Mouse (Mus musculus) retina, postnatal 7 days (tissue): ENCODE measurements at regions not wholly inside any gene's neighbourhood (a gene's known extent, or its start where the extent isn't known, plus 50 kb on each side); places are given as distances from the start of the nearest gene placed in this dataset.
A peak's percentile ranks its signal among the peaks of the same experiment; 100 is the strongest.

ENCODE experiments used
- DNase-seq: peaks from one replicate; pipeline ENCODE4 v3.0.0-alpha.2; 2012; ENCODE audit warnings: low read depth, low spot score

GRCm38 (mm10) chr2:106256012-106256411, 252.7 kb upstream of the Dnajc24 start:
- DNase-seq: no peak

- no peak for DNase-seq
Measured at GRCm38 (mm10) chr2:106234358-106234757, 231.0 kb upstream of the Dnajc24 start.

GRCm38 (mm10) chr2:106231136-106231535, 227.8 kb upstream of the Dnajc24 start:
- DNase-seq: no peak

DNA sequence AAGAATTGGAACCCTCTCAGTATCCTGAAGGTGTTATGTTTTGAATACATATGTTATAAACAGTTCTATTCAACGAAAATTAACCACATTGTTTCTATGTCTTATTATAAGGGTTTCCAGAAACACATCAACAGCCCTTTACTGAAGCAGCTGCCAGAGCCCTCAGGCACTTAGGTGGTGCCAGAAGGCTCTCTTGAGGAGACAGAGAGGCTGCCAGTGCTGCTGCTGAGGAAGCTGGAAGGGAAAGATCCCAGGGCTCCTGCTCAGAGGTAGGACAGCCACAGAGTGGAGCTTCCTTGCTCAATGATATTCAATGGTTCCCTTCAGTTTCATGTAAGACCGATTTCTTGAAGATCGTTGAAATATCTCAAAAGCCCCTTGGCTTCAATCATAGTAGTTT, 226.7 kb upstream of the Dnajc24 start:
- DNase-seq: no peak

GRCm38 (mm10) chr2:106228249-106228648, 224.9 kb upstream of the Dnajc24 start:
- peak; percentile 5 for DNase-seq

DNA sequence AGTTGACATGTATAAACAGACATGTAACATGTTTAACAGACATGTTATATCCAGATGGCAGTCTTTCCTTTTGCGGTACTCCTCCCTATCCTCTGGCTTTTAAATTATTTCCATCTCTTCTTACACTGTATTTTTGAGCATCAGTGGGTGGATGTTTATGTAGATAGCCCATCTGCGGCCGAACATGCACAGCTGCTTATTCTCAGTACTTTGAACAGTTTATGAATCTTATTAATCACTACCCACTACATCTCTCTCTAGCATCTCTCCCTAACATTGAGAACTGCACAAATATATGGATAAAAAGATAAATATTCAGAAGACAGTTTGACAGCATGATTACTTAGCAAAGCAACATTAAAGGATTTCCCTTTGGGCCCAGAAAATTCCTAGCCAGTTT, 212.8 kb upstream of the Dnajc24 start:
- no peak for DNase-seq

DNA sequence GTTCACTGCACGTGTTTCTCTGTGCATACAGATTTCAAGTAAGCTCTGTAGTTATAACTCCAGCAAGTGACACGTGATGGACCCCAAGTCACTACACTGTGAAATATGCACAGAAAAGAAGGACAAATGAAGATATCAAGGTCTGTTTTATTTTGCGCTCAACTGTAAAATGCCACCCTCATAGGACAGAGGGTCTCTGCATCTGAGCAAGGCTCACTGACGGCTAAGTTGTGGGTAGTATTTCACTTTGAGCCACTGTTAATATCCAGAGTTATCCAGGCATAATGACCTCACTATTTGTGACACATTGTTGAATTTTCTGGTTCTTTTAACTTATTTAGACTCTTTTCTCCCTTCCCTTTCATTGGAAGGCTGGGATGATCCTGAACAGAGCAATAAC, 210.4 kb upstream of the Dnajc24 start:
- no peak for DNase-seq

DNA sequence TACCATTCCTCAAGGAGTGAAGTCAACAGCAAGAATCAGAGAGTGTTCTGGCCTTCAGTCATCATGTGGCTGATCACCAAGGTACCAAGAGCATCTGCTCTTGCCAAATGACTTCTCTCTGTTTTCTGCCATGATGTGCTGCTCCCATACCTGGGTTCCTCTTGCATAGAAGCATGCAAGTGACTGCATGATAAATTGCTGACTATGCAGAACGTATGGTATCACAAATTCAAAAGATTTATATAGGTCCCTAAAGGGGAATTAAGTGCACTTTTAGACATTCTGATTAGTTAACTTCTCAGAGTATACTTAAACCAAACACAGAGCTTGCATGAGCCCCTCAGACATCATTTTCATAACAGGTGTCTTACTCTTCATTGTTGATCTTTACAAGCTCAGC, 207.4 kb upstream of the Dnajc24 start:
- DNase-seq: no peak

DNA sequence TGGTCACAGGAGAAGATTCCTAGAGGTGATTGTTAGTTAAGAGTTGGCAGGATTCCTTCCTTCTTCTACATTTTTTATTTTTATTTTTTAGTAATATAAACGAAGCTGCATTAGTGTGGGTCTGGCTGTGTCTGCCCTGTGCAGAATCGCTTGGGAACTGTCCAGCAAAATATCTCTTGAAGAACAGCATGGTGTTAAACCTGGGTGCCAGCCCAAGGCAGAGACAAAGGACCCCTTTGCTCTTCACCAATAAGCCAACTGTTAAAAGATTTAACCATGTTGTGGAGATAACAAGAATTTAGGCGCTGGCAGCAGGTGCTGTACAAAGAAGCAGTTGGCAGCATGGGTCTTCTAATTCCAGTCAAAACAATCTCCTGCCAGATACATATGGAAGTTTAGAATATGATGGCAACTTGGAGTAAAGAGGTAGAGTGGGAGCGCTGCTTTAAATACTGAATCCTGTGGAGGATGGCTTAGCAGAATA, 205.5 kb upstream of the Dnajc24 start:
- DNase-seq: no peak

DNA sequence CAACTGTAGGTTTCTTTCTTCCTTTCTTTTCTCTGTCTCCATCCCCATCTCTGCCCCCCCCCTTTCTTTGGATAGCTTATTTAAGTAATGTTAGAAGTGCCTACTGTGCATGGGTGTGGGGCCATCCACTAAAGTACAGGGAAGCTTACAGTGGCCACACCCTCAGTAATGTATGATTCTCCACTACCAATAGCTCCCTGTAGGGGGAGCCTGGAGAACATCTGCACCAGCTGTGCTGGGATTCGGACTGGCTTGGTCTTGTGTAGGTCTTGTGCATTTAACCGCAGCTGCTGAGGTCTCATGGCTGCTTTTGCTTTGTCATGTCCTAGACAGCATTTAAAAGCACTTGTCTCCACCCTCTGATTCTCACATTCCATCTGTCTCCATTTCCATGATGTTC, 196.8 kb upstream of the Dnajc24 start:
- no peak for DNase-seq

GRCm38 (mm10) chr2:106195170-106195569, 191.8 kb upstream of the Dnajc24 start:
- DNase-seq: peak; percentile 47

DNA sequence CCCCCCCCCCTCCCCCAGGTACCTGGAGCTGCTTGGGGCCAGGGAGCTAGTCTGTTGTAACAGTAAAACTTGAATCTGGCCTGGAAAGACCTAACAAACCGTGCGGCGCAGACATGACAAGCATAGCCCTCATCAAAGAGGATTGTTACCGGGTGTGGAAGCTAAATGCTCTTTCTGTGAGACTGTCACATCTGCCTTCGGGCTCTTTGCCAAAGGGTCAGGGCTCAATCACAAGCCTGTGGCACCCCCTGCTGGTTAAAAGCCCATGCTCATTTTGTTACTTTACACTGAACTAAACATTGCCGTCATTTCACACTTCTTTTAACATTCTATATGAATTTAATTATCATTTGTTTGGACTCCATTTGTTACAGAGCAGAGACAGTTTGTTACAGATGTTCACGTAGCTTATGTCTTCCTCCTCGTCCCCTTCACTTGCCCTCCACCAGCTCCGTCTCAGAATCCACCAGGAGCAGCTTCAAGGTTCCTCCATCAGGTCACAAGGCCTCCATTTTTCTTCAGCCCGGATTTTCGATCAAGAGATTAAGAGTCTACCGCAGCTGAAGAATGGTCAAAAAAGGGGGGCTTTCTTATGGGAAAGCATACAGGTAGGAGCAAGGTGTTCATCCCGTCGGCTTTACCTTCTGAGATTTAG, 191.1 kb upstream of the Dnajc24 start:
- DNase-seq: peak; percentile 90

GRCm38 (mm10) chr2:106193889-106194347, 190.6 kb upstream of the Dnajc24 start:
- no peak for DNase-seq

DNA sequence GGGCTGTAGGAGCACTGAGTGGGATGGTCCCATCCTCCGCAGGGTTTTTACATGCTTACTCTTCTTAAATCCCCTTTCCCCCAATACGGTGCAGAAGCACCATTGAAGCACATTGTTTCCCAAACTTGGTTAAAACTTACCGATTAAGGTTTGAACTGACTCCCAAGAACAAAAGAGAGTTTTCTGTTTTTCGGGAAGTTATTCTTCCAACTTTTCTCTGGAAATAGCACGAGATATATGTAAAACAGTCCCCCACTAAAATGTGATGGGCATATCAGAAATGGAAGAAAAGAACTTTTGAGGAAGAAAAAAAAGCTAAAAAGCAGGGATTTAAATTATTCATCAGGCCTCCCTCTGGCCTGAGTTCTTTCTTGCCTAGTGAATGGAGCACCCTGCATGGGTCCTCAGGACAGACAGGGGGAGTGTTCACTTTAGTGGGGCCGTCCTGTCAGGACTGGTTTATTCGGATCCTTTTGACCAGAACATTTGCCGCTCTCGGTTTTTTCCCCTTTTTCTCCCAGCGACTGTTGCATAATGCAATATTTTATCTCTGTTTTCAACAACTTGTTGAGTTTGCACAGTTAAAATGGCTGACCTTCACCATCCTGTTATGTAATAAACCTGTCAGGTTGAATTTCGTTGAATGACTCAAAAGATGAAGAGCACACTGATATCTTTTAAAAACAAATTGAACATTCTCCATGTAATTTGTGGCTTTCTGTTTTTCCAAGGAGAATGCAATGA, 187.4 kb upstream of the Dnajc24 start:
- no peak for DNase-seq

- DNase-seq: no peak
Measured at GRCm38 (mm10) chr2:106183651-106184050, 180.3 kb upstream of the Dnajc24 start.

- DNase-seq: peak; percentile 20
Measured at GRCm38 (mm10) chr2:106182051-106182450, 178.7 kb upstream of the Dnajc24 start.

GRCm38 (mm10) chr2:106162681-106163080, 159.3 kb upstream of the Dnajc24 start:
- DNase-seq: no peak

GRCm38 (mm10) chr2:106161877-106162276, 158.5 kb upstream of the Dnajc24 start:
- DNase-seq: no peak

DNA sequence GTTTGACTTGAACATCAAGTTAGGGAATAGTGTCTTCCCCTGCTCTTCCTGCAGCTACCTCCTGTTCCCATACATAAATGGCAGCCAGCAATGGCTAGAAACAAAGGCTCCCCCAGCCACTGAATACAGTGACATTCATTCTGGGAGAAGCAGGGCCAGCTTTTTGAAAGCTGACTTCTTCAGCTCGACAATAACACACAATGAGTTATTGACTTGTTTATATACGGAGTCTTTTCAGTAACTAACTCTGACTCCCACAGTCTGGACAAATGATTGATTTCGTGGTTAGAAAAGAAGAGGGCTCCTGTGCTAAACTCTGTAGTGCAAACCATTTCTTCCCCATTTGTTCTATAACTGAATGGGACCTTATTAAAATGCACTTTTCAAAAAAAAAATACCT, 146.4 kb upstream of the Dnajc24 start:
- no peak for DNase-seq

DNA sequence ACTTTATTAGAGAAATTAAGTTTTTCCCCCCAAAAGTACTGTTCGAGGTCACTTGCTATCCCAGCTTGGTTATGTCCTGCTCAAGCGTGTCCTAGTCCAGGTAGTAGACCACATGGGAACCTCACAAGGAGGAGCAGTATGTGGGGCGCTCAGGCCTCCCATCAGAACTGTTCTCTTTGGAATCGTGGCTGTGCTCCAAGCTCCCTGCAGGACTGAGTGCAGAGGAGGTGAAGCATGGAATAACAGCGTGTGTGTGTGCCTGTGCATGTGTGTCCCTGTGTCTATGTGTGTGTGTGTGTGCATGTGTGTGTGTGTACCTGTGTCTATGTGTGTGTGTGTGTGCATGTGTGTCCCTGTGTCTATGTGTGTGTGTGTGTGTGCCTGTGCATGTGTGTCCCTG, 137.6 kb upstream of the Dnajc24 start:
- no peak for DNase-seq

GRCm38 (mm10) chr2:106101002-106101401, 97.7 kb upstream of the Dnajc24 start:
- no peak for DNase-seq

DNA sequence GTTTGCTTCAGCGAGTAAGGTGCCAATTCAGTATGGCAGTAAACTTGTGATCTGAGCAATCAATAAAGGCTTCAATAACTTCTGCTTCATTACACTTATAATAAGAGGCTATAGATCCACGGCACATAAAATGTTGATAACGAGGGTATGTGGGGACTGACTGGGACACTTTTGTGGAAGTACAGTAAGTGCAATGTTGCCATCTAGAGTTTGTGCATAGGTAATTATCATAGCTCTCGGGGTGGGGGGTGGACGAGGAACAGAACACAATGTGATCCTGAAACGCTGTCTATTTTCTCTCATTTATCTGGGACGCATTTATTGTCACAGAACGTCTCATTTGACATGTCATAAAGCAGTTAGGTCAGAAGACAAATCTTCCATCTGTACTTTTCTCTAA, 82.8 kb upstream of the Dnajc24 start:
- peak; percentile 17 for DNase-seq
